Mouse (Mus musculus) spleen, adult 2 months (tissue): ENCODE data around the gene Dhrs11.

Source experiments
- CTCF ChIP-seq: fragments of 200-500 bp; IDR thresholded peaks from 2 replicates; pipeline ENCODE4 v1.5.1; 2011; ENCODE audit warnings: mild to moderate bottlenecking, inconsistent platforms; ENCODE audit not compliant: insufficient read depth, insufficient read length, insufficient replicate concordance; ENCODE audit errors: extremely low read depth
- POLR2A ChIP-seq: fragments of 200-500 bp; IDR thresholded peaks from 2 replicates; pipeline ENCODE4 v1.6.1; 2011; ENCODE audit warnings: low read depth, low read length, inconsistent platforms

DNA sequence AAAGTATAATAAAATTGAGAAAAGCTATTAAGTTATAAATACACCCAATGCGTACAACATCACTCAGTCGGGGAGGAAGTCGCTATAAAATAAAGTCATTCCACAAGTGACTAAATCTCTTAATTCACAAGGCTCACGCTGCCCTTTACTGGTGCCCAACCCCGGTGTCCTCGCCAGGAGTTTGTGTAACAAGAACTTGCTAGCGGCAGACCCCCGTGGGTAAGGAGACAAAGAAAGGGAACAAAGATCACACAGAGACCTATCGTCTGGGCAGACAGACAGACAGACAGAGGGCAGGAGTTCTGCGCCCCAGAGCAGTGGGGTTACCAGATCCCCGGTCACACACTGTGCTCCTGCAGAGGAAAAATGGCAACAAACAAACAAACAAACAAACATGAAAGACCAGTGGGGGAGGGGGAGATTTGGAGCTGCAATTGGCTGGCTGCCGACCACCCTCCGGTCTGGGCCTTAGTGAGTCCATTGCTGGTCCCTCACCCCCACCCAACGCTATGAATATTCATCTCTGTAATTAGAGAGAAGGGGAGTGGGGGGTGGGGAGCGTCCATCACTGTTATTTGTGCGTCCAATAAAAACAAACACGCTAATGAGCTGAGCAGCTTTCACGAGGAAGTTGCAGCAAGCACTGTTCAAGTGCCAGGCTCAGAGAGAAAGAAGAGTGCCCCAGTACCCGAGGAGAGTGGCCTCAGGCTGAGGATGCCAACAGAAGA lies 48.5 kb downstream of the Dhrs11 start:
- TF ChIP-seq CTCF (no peak), POLR2A (no peak)
